Mouse (Mus musculus): ENCODE data around the gene Wdr90. TPM values are rescaled to one million over a fixed set of nuclear protein-coding genes. Genes with fewer than 3 reads are reported as not detected.
A peak's percentile ranks its signal among the peaks of the same experiment; 100 is the strongest.

Gene Wdr90
- polyA plus RNA-seq, 1 experiment from 2014 or later: 7.2 TPM

- peak; percentile 42 for ATAC-seq (ENCODE audit: low read depth)
- H3K27me3 ChIP-seq (ENCODE audit: control insufficient read depth, insufficient read depth, low read depth, low read length): no peaks in the 10 kb centered on the region
- WGBS (ENCODE audit: insufficient replicate concordance): 2% methylated on average over 36 of the region's 38 CpGs
- no peaks in the 10 kb centered on the region for H3K9me3 ChIP-seq (replicated peaks; ENCODE audit: control insufficient read depth, low read length)
- peaks cover 23% of the 10 kb centered on the region for H3K4me1 ChIP-seq (ENCODE audit: control insufficient read depth, low read depth, low read length)
- H3K36me3 ChIP-seq (ENCODE audit: control insufficient read depth, insufficient read depth): peaks cover 35% of the 10 kb centered on the region
- H3K27ac ChIP-seq (ENCODE audit: low read length): peak overlapping the region; percentile 84
- H3K9ac ChIP-seq (ENCODE audit: low read depth, low read length): peak overlapping the region; percentile 87
- H3K4me3 ChIP-seq (ENCODE audit: low read depth, low read length): peak overlapping the region; percentile 87
- H3K4me2 ChIP-seq (ENCODE audit: low read depth, low read length): peak overlapping the region; percentile 87
These were observed 17.5 kb downstream of the Wdr90 start for GRCm38 (mm10) chr17:25843636-25844395.

DNA sequence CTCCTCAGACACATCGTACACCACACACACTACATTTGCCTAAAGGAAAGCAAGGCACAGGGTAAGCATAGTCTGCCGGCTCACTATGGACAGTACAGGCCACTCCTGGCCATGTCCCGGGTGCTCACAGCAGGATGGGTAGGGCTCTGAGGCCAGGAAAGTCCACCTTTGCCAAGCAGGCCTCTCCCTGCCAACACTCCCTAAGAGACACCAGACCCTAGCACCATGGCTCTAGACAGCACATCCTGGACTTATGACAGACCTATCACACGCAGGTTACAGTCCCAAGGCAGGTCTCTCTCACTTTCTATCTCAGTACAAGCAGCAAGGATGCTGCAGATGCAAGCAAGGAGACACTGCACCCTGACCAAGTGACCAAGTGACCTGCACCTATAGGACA lies 18.2 kb downstream of the Wdr90 start:
- no peaks in the 10 kb centered on the region for H3K9me3 ChIP-seq (replicated peaks; ENCODE audit: control insufficient read depth, low read length)
- 86% methylated on average over 4 of the region's 4 CpGs for WGBS (ENCODE audit: insufficient replicate concordance)
- peaks cover 35% of the 10 kb centered on the region for H3K36me3 ChIP-seq (ENCODE audit: control insufficient read depth, insufficient read depth)
- peak overlapping the region; percentile 87 for H3K9ac ChIP-seq (ENCODE audit: low read depth, low read length)
- peak overlapping the region; percentile 87 for H3K4me3 ChIP-seq (ENCODE audit: low read depth, low read length)
- H3K27ac ChIP-seq (ENCODE audit: low read length): peak overlapping the region; percentile 19
- ATAC-seq (ENCODE audit: low read depth): no peak
- H3K4me2 ChIP-seq (ENCODE audit: low read depth, low read length): peak overlapping the region; percentile 87
- no peaks in the 10 kb centered on the region for H3K27me3 ChIP-seq (ENCODE audit: control insufficient read depth, insufficient read depth, low read depth, low read length)
- peaks cover 23% of the 10 kb centered on the region for H3K4me1 ChIP-seq (ENCODE audit: control insufficient read depth, low read depth, low read length)

- no peak overlapping the region for H3K4me3 ChIP-seq (ENCODE audit: low read depth, low read length)
- H3K4me1 ChIP-seq (ENCODE audit: control insufficient read depth, low read depth, low read length): peaks cover 24% of the 10 kb centered on the region
- no peak overlapping the region for H3K4me2 ChIP-seq (ENCODE audit: low read depth, low read length)
- WGBS (ENCODE audit: insufficient replicate concordance): 75% methylated on average over 3 of the region's 3 CpGs
- H3K9ac ChIP-seq (ENCODE audit: low read depth, low read length): no peak overlapping the region
- H3K9me3 ChIP-seq (replicated peaks; ENCODE audit: control insufficient read depth, low read length): no peaks in the 10 kb centered on the region
- H3K27me3 ChIP-seq (ENCODE audit: control insufficient read depth, insufficient read depth, low read depth, low read length): no peaks in the 10 kb centered on the region
- H3K36me3 ChIP-seq (ENCODE audit: control insufficient read depth, insufficient read depth): peaks cover 37% of the 10 kb centered on the region
- no peak for ATAC-seq (ENCODE audit: low read depth)
- H3K27ac ChIP-seq (ENCODE audit: low read length): no peak overlapping the region
These were observed 18.8 kb downstream of the Wdr90 start for GRCm38 (mm10) chr17:25842509-25842908.

- 90% methylated on average over 22 of the region's 22 CpGs for WGBS (ENCODE audit: insufficient replicate concordance)
- peaks cover 37% of the 10 kb centered on the region for H3K36me3 ChIP-seq (ENCODE audit: control insufficient read depth, insufficient read depth)
- H3K27me3 ChIP-seq (ENCODE audit: control insufficient read depth, insufficient read depth, low read depth, low read length): no peaks in the 10 kb centered on the region
- no peak within 1 kb of the TSS for H3K4me3 ChIP-seq (ENCODE audit: low read depth, low read length)
- peaks cover 36% of the 10 kb centered on the region for H3K4me1 ChIP-seq (ENCODE audit: control insufficient read depth, low read depth, low read length)
- H3K9me3 ChIP-seq (replicated peaks; ENCODE audit: control insufficient read depth, low read length): no peaks in the 10 kb centered on the region
- ATAC-seq (ENCODE audit: low read depth): no peak
- H3K4me2 ChIP-seq (ENCODE audit: low read depth, low read length): no peak within 1 kb of the TSS
- H3K9ac ChIP-seq (ENCODE audit: low read depth, low read length): no peak within 1 kb of the TSS
- H3K27ac ChIP-seq (ENCODE audit: low read length): no peak within 1 kb of the TSS
These were observed 20.0 kb downstream of the Wdr90 start, which contains the start of gene Gm20683 for GRCm38 (mm10) chr17:25841117-25841880. Gm20683 (minus strand) TSS chr17:25841763.

DNA sequence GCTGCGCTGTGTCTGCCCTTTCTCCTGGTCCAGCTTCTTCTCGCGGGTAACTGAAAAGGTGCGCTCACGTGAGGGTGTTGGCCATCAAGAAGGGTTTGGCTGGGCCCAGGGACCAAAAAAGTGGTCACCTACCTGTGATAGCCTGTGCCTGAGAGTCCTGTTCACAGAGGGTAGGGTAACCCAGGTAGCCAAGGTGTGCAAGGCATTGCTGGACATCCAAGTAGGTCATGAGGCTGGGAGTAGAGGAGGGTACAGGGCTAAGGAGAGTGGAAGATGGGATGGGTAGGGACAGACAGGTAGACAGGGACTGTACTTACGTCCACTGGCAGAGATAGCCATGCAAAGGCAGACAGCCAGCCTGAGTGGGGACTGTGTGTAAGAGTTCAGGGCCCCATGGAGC lies 20.8 kb downstream of the Wdr90 start:
- Histone ChIP-seq H3K9ac (ENCODE audit: low read depth, low read length) (no peak overlapping the region), H3K4me3 (ENCODE audit: low read depth, low read length) (no peak overlapping the region), H3K27me3 (ENCODE audit: control insufficient read depth, insufficient read depth, low read depth, low read length) (no peaks in the 10 kb centered on the region), H3K9me3 (replicated peaks; ENCODE audit: control insufficient read depth, low read length) (no peaks in the 10 kb centered on the region), H3K4me1 (ENCODE audit: control insufficient read depth, low read depth, low read length) (peaks cover 40% of the 10 kb centered on the region), H3K27ac (ENCODE audit: low read length) (no peak overlapping the region), H3K4me2 (ENCODE audit: low read depth, low read length) (no peak overlapping the region), H3K36me3 (ENCODE audit: control insufficient read depth, insufficient read depth) (peaks cover 37% of the 10 kb centered on the region)
- no peak for ATAC-seq (ENCODE audit: low read depth)
- 88% methylated on average over 6 of the region's 6 CpGs for WGBS (ENCODE audit: insufficient replicate concordance)

- 0 out of 2 replicates have a peak overlapping the region, but pooled peaks have one; percentile 3 for H3K9ac ChIP-seq (ENCODE audit: low read depth, low read length)
- 78% methylated on average over 14 of the region's 14 CpGs for WGBS (ENCODE audit: insufficient replicate concordance)
- H3K4me1 ChIP-seq (ENCODE audit: control insufficient read depth, low read depth, low read length): peaks cover 43% of the 10 kb centered on the region
- H3K27ac ChIP-seq (ENCODE audit: low read length): peak overlapping the region; percentile 76
- no peaks in the 10 kb centered on the region for H3K27me3 ChIP-seq (ENCODE audit: control insufficient read depth, insufficient read depth, low read depth, low read length)
- no peak overlapping the region for H3K4me3 ChIP-seq (ENCODE audit: low read depth, low read length)
- H3K36me3 ChIP-seq (ENCODE audit: control insufficient read depth, insufficient read depth): peaks cover 37% of the 10 kb centered on the region
- no peak overlapping the region for H3K4me2 ChIP-seq (ENCODE audit: low read depth, low read length)
- no peaks in the 10 kb centered on the region for H3K9me3 ChIP-seq (replicated peaks; ENCODE audit: control insufficient read depth, low read length)
- peak; percentile 44 for ATAC-seq (ENCODE audit: low read depth)
These were observed 21.7 kb downstream of the Wdr90 start for GRCm38 (mm10) chr17:25839455-25840235.

GRCm38 (mm10) chr17:25838904-25839303 lies 22.4 kb downstream of the Wdr90 start:
- no peak for ATAC-seq (ENCODE audit: low read depth)
- Histone ChIP-seq H3K9me3 (replicated peaks; ENCODE audit: control insufficient read depth, low read length) (no peaks in the 10 kb centered on the region), H3K36me3 (ENCODE audit: control insufficient read depth, insufficient read depth) (peaks cover 37% of the 10 kb centered on the region), H3K27ac (ENCODE audit: low read length) (peak overlapping the region; percentile 76), H3K4me1 (ENCODE audit: control insufficient read depth, low read depth, low read length) (peaks cover 49% of the 10 kb centered on the region), H3K4me2 (ENCODE audit: low read depth, low read length) (no peak overlapping the region), H3K9ac (ENCODE audit: low read depth, low read length) (no peak overlapping the region), H3K4me3 (ENCODE audit: low read depth, low read length) (no peak overlapping the region), H3K27me3 (ENCODE audit: control insufficient read depth, insufficient read depth, low read depth, low read length) (no peaks in the 10 kb centered on the region)
- WGBS (ENCODE audit: insufficient replicate concordance): 82% methylated on average over 4 of the region's 4 CpGs

GRCm38 (mm10) chr17:25837533-25837932 lies 23.8 kb downstream of the Wdr90 start:
- ATAC-seq (ENCODE audit: low read depth): no peak
- Histone ChIP-seq H3K36me3 (ENCODE audit: control insufficient read depth, insufficient read depth) (peaks cover 37% of the 10 kb centered on the region), H3K4me2 (ENCODE audit: low read depth, low read length) (no peak overlapping the region), H3K4me3 (ENCODE audit: low read depth, low read length) (no peak overlapping the region), H3K27ac (ENCODE audit: low read length) (0 out of 2 replicates have a peak overlapping the region, but pooled peaks have one; percentile 9), H3K9me3 (replicated peaks; ENCODE audit: control insufficient read depth, low read length) (no peaks in the 10 kb centered on the region), H3K9ac (ENCODE audit: low read depth, low read length) (no peak overlapping the region), H3K4me1 (ENCODE audit: control insufficient read depth, low read depth, low read length) (peaks cover 44% of the 10 kb centered on the region), H3K27me3 (ENCODE audit: control insufficient read depth, insufficient read depth, low read depth, low read length) (no peaks in the 10 kb centered on the region)
- 57% methylated on average over 3 of the region's 3 CpGs for WGBS (ENCODE audit: insufficient replicate concordance)
